Mouse (Mus musculus) urinary bladder, postnatal 25 days (tissue): ENCODE results near the gene Map2k4.

Experiments
- DNase-seq: peaks from one replicate; pipeline ENCODE4 v3.0.0; 2022; ENCODE audit warnings: low spot score

Map2k4 gene

DNA sequence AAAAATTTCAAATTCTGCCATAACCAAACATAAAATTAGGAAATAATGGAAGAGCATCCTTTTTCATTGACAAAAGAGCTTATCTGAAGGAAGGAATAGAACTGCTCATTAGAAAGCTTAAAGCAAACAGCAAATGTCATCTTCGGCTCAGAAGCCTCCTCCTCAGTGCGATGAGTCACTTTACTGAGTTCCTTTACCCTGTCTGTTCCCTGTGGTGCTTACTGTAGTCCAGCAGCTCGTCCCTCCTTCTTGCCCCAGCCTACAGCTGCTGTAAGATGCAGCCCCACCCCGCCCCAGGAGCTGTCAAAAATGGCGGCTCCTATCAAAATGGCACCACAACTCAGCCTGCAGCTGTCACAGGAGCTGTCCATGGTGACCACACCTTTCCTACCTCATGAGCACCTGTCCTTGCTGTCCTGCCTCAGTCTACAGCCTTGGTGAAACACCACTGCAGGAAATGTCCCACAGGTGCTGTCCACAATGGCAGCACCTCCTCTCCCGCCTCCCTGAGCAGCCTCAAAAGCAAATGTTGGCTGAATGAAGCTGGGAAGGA lies 75.3 kb downstream of the Map2k4 start:
- no peak for DNase-seq

DNA sequence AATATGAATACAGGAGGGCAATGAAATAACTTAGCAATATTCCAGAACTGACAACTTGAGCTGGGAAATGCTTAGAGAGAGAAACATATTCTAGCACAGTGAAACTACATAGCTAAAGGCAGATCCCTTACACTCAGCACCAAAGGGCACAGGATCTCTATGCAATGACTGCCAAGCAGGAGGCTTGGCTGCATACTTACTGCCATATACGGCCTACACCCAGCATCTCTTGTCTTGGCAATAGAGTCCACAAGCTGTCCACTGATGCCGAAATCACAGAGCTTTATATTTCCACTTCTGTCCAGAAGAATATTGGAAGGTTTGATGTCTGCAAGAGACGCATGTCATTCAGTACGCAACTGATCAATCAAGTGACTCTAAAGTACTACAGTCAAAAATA lies 81.3 kb downstream of the Map2k4 start:
- DNase-seq = no peak

DNA sequence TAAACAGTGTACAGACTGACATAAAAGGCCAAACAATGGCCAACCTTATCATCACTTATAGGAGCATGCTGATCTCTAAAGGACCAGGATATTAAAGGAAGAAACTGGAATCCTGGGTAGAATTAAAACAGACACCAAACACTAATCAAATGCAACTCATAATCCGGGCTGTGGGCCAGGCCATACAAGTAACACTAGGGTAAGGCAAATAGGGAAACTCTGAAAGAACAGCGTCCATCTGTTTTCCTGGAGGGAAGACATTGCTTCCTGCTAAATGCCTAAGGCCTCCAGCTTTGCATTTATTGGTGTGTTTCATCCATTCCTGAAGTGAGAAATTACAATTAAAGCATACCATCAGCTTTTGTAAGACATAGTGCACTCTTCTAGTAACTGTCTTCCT lies 81.9 kb downstream of the Map2k4 start:
- no peak for DNase-seq

DNA sequence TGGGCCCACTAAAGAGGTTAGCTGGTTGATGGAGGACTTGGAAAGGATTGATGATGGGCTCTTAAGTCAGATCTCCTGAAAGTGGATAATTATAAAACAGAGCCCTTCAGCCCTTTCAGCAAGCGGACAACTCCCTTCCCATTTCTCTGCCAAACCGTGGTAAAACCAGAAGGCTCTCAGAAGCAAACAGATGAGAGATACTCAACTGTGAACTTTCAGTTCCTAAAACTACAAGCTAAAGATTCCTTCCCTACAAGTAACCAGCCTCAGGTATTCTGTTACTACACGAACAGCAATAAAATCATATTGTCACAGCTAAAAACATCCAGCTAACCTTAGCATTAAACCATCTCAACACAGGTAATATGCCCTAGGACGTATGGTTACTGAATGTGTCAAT lies 83.2 kb downstream of the Map2k4 start:
- DNase-seq = no peak

DNA sequence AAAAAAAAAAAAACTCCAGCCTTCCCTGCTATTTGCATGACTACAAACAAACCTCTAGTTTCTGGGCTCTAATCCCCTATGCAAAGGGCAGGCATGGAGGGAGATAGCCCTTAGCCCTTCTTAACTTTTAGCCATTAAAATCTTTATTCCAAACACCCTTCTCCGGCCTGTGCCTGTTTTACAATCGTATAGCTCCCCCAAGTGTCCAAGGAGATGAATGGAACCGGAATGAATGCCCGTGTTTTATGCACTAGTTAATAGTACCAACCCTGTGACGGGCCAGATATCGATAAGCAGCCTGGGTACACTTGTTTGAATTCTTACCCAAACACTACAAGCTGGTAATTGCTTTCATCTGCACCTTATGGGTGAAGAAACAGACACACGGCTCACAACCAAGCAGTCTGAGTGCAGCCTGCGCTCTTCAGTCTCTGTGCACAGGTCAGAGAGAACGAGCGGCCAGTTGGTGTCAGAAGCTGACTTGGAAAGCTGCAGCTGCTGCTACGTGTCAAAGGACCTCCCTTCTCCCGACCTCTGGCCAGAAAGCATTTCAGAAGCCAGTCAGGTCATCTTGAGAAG lies 109.2 kb downstream of the Map2k4 start:
- DNase-seq = peak; percentile 8

DNA sequence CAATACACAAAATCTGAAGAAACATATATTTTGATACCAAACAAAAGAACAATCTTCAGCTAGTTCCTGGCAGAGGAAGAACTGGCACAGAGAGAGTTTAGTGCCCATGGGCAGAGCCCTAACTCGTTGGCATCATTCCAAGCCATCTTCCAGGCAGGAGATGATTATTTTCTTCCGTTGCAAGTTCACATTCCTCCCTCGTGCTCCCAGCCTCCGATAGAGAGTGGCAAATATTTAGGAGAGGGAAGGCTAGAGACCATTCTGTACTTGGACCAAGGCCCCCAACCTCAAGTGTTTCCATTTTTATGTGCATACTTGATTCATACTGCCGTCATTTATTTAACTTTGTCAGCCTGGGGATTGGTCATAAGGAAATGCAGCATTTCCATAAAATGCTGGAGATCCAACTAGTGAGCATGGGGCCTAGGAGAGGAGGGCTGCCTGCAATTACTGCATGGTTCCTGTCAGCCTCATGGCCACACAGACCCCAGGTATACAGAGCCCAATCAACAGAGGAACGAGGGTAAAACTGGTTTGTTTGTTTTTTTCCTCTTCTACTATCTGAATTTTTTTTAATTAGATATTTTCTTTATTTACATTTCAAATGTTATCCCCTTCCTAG lies 120.6 kb downstream of the Map2k4 start:
- no peak for DNase-seq

DNA sequence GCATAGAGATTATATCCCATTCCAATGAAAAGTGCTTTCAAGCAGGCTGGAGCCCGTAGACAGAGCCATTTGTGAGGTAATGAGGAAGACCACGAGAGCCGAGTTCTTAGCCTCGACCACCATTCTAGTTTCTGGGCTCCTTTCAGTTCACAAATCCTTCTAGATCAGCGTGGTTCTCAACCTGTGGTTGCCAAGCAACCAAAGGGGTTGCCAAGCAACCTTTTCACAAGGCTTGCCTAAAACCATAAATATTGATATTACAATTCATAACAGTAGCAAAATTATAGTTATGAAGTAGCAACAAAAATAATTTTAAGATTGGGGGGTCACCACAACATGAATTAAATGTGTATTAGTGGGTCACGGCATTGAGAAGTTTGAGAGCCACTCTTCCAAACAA lies 123.2 kb downstream of the Map2k4 start:
- no peak for DNase-seq

DNA sequence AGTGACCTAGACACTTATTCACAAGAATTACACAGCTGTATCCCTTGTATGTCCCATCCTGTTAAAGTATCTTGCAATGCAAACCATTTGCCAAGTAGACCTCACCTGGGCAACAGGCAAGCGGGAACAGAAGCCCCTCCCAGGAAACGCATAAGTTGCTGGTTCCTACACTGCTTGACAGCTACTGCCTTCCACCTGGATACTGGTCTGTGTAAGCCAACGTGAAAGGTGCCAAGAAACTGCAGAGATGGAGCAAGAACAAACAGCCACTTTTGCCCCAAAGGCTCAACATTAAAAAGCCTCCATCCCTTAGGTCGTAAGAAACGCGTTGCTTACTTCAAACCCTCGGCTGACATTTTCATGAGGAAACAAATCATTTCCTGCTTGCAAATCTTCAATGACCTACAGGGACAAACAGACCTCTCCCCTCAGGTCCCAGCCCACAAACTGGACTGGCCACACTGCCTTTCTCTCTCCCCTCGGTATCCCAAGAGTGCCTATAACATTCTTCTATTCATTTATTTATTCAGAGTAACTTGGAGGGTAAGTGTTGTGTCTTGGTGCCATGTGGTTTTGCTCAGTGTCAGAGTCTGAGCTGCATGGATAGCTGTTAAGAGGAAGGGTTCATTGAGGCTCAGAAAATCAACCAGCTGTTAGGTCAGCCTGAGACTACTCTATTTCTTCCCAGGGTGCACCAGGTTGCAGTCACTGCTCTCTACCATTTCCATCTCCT lies 126.1 kb downstream of the Map2k4 start:
- no peak for DNase-seq

DNA sequence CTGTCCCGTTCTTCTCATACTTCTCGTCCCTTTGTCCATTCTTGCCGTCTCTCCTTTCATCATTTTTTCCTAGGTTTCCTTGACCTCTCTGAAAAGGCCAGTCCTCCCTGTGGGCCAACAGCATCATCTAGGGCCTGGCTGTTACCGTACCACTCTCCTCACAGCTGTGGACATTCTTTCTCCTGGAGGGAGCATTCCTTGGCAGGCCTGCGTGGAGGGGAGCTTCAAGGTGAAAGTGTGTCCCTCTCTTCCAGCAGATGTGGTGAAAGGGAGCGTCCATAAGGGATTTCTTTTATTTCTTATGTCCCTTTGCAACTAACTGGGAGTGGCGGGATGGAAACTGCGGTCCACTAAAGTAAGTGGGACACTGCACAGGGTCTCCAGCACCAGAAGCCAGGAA lies 134.2 kb downstream of the Map2k4 start:
- no peak for DNase-seq

DNA sequence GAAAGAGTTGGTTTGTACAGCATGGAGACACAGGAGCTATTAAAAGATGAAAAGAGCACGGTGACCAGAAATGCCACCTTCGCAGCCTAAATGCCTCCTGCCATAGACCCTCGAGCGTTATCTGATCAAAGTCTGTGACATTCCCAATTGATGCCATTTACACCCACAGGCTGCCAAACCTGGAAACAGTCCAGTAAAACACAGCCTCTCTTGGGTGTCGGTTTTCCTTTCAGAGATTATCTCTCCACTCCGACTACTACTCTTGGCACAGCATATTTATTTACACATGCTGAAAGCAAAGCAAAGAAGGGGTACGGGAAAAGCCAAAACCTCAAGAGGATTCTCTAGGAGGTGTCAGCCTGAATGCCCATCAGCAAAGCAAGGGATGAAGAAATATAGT lies 136.7 kb downstream of the Map2k4 start:
- DNase-seq = no peak

DNA sequence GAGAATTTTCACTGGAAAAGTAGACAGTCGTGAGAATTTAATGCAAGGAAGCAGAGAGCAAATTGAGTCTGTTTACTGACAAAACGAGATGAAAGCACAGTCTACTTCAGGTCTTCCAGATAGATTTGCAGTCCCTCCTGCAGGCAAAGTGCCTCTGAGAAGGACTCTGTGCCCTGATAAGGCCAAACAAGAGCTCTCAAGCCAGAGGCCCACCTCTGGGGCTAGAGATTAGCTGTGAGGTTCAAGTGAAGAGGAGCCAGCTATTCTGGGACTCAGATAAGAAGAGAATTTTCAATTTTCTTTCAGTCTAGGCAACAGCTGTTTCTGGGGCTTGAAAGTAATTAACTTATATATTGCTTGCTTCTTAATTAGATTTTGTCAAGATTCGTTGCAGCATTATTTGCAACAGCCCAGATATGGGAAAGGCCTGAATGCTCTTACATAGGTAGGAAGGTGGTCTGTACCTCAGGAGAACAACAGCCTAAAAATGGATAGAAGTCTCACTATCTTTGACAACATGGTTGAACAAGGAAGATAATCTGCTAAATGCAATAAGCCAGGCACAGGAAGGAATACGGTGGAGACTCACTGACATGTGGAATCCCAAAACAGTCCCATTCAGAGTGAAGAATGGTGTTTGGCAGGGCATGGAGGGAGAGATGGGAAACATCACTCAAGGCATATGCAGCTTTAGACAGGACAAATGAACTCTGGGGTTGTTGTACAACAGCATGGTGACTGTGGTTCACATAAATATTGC lies 138.0 kb downstream of the Map2k4 start:
- no peak for DNase-seq

DNA sequence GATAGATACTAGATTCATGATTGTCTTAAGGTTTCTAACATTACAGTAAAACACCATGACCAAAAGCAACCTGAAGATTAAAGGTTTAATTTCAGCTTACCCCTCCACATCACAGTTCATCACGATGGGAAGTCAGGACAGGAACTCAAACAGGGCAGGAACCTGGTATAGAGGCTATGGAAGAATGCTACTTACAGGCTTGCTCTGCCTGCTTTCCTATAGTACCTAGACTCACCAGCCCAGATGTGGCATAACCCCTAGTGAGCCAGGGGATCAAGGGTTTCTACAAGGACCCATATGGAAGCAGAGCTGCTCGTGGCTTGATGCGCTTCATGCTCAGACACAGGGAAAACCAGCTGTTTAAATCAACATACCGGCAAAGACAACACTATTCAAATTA lies 138.6 kb downstream of the Map2k4 start:
- no peak for DNase-seq

DNA sequence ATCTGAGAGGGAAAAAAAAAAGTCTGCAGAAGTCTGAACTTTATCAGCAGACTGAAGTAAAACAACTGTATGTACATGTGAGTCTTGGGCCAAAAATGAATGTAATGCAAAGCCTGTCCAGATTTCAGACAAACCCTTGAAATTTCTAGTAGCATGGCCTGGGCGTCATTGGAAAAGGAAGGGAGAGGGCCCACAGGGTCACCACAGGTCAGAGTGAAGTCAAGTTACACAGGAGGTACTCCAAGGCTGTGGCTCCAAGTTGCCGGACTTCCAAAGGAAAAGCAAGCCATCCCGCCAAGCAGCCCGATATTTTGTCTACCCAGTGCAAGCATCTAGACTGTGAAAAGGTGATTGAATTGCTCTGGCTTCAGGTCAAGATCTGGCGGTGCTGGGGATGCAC lies 141.8 kb downstream of the Map2k4 start:
- no peak for DNase-seq

DNA sequence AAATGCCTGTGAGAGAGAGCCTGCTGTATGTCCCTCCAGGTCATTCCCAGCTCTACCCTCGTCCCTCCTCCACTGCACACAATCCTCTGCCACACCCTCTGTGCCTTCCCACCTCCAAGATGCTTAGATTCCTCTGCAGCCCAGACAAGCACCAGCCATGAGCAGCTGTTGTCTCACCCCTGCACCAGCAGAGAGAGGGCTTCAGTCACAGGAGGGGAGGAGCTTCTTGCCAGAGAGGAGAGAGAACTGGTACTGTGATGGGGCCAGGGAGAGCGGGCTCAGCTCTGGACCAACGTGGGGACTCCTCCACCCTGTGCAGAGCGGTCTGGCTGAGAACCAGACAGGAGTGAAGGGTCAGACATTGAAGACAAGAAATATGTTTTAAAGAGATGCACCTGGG lies 143.6 kb downstream of the Map2k4 start:
- no peak for DNase-seq

DNA sequence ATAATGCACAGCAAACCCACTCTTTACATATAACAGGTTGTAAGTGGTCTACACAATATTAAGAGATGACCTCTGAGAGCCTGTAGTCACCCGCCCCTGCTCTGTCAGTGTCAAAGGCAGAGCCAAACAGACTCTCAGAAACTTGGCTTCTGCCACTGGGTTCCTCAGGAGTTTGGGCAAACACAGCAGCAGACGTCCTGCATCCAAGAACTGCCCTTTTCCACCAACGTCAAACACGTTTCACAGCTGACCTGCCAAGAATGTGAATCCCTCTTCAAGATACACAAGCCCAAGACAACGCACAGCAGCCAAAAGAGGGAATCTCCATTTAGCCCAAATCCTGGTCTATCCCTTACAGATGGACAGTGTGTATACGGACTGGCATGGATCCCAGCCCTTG lies 147.8 kb downstream of the Map2k4 start:
- DNase-seq = no peak
